Mouse (Mus musculus) layer of hippocampus, postnatal 36 days (tissue): ENCODE measurements at regions not wholly inside any gene's neighbourhood (a gene's known extent, or its start where the extent isn't known, plus 50 kb on each side); places are given as distances from the start of the nearest gene placed in this dataset.

Experiments
- DNase-seq, 2 experiments: peaks; one replicate each; pipeline ENCODE4 v3.0.0; 2022

DNA sequence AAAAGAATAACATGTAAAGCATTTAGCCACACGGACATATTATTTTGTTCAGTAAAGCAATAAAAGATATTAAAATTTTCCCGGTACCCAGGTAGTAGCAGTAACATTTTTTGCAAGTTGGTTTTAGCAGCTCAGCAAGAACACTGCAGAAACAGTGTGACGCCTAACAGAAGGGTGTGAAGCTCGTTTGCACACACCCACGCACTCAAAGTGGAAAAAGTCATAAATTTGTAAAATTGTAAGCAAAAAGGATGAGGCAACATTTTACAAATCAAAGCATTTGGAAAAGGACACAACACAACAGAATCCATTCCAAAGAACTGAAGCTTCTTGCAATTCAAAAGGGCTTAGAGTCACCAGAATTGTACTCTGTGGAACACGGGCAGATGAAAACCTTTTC lies 1053.6 kb upstream of the Celf2 start:
- DNase-seq: peak; percentile 9 to 11

- DNase-seq: no peak
Observed at GRCm38 (mm10) chr2:8546116-8546515, 1036.8 kb upstream of the Celf2 start.

DNA sequence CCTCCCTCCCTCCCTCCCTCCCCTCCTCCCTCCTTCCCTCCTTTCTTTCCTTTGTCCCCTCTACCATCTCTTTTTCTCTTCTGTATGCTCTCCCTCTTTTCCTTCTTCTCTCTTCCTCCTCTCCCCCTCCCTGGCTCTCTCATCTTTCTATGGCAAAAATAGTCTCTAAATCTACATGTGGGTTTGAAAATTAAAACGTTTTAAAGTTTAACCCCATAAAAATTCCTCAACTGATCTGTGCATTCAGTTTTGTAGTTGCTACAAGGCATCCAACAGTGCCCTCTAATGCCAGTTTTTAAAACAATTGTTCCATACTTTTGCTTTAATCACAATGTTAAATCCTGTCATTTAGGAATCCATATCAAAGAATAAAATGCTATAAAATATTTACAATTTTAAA lies 1027.5 kb upstream of the Celf2 start:
- DNase-seq: no peak

DNA sequence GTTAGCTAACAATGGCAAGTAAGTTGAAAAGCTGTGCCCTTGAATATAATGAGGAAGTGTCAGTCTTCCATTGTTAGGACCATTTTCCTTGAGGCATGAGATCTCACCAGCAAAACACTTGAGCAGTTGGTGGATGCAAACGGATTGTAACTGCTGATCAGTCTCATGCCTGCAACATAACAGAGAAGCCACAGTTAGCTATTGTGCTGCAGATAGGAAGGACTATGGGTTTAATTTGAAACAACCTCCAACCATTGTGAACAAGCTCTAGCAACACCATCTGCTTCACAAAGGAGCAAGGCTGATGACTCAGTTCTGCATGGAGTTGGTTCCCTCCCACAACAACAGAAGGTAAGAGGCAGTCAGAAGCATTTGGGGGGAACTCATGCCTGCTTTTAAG lies 989.1 kb upstream of the Celf2 start:
- DNase-seq: peak; percentile 57 to 60

DNA sequence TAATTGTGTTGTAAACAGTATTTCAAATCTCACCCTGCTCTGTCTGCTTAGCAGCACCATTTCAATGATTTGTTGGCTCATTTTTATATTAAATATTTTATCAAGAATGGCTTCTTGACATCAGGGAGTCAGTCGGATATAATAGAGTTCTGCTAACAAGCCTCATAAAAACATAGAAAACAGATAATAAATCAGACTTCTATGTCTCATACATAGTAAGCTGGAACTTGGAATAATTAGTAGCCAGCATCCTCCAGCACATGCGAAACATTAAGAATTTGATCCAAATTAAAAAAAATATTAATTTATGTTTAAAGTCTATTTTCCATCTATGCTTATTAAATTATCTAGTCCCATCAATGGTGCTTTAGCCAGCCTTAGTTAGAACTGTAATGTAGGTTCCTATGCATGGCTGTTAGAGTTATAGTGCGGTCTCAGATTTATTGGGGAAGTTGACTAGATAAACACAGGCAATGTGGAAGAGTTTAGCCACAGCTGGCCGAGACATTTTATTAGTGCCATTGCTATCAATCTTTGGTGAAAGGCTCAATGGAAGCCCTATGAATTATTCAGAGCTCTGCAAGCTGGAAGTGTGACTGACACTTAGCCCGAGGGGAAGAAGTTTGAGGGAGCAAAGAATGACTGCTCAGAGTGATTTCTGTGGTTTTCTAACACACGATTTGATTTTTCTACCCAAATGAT lies 968.6 kb upstream of the Celf2 start:
- DNase-seq: no peak

DNA sequence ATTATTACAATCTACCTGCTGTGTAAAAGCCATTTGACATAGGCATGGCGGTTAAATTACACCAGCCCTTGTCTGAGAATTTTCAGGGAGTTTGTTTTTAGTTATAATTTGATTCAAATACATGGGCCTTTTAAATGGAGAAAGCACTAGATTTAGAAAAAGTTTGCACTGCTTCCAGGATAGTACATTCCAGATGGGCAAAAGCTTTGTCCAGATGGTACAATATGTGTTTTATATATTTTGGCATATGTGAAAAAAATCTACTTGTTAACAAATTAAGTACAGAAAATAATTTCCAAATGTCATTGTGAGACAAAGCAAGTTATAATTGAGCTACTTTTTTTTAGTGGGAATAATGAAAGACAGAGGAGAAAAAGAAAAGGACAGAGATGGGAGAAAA lies 961.2 kb upstream of the Celf2 start:
- no peak for DNase-seq

DNA sequence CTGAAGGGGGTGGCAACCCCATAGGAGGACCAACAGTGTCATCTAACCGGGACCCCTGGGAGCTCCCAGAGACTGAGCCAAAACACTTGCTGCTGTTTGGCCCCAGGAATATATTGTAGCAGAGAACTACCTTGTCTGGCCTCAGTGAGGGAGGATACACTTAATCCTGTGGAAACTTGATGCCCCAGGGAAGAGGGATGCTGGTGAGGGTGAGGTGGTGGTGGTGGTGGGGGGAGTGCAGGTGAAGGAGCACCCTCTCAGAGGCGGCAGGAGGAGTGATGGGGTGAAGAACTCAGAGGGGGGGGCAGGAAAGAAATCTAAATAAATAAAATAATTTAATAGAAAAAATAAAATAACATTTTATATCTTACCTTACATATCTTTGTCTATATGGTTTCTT lies 959.6 kb upstream of the Celf2 start:
- DNase-seq: no peak

DNA sequence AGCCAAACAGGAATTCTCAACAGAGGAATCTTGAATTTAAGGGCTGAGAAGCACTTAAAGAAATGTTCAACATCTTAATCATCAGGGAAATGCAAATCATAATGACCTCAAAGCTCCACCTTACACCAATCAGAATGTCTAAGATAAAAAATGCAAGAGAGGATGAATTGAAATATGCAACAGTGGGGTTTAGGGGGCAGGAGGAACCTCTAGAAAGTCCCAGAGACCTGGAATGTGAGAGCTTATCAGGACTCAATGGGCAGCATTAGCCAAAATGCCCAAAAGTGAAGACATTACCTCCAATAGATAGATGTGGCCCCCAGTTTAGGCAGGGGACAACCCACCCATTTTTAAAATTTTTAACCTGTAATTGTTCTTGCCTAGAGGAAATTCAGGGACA lies 959.0 kb upstream of the Celf2 start:
- no peak for DNase-seq

DNA sequence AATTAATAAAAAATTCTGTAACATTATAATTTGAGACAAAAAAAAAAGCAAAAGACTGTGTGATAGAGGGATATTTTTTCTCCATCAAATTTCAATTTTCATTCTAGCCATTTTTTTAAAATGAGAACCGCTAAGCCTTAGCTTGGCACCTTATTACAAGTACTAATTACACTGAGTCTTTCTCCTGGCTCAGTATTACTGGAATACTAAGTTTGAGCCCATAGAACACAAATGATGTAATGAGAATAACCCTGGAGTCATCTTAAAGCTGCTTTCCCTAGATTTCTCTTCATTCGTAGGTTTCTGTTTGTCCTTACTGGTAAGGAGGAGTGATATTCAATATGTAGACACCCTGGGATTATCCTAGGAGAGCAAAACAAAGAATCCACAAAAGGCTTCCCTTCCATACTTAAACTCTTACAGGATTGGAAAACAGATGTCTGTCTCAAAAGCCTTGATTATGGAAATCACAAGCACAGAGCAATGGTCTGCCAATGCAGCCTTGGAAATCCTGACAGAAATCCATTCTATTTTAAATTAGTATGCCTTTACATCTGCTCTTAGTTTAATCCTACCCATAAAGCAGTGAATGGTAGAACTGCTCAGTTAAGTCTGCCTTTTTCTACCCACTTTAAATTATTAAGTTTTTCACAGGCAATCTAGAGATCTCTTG lies 958.3 kb upstream of the Celf2 start:
- no peak for DNase-seq

DNA sequence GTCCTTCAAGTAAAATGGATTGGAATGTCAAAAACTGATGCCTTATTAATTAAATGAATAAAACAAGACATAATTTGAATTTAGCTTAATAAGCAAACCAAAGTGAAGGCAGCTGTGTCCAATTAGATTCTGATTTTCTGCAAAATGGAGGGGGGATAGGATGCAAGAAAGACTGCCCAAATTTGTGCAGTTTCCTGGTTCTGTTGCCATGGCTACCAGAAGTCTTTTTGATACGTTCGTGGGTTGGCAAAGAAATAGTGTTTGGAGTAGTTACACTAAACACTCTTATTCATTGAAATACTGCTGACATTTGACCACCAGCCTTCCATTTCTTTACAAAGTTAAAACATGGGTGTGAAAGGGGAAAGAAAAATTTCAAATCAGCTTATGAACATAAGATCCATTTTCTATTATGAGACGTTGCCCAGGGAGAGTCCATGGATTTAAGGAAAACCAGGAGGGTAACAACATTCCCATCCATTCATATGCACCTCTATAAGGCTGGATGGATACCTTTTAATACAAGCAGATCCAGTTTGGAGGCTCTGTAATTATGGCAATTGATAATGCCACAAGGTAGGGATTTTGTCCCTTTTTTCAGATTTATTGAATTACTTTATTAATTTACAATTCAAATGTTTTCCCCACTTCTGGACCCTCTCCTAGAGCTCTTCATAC lies 943.3 kb upstream of the Celf2 start:
- no peak for DNase-seq

GRCm38 (mm10) chr2:8441230-8441629 lies 931.9 kb upstream of the Celf2 start:
- DNase-seq: no peak

DNA sequence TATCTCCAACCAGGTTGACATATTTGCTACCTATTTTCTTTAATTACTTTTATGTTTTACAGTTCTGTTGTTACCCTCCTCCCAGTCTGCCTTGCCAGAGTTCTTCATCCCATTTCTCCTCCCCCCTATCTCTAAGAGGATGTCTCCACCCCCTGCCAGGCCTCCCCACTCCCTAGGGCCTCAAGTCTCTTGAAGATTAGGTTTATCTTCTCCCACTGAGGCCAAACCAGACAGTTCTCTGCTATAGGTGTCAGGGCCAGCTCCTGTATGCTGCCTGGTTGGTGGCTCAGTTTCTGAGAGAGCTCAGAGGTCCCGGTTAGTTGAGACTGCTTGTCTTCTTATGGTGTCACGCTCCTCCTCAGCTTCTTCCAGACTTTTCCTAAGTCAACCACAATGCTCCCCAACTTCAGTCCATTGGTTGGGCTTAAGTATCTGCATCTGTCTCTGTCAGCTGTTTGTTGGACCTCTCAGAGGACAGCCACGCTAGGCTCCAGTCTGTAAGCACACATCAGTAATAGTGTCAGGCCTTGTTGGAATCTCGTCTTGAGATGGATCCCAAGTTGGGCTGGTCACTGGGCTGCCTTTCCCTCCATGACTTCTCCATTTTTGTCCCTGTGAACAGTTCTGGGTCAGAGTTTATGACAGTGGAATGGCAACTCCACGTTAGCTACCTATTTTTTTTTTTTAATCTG lies 920.4 kb upstream of the Celf2 start:
- no peak for DNase-seq

DNA sequence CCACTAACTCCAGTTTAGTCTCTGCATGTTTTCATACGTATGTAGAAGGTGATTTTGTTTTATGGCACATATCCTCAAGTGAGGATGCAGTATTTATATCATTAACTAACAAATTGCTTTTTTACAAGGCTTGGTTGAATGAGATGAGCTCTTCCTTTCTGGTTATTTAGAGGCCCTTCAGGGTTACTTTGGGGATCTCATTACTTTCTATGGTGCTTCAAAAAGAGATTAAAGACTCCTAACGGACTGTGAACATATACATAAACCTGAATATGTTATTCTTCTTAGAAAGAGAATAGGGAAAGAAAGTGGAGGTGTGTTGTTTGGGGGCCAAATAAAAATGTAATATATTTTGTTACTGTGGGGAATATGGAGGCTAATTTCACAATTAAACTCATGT lies 918.8 kb upstream of the Celf2 start:
- no peak for DNase-seq

DNA sequence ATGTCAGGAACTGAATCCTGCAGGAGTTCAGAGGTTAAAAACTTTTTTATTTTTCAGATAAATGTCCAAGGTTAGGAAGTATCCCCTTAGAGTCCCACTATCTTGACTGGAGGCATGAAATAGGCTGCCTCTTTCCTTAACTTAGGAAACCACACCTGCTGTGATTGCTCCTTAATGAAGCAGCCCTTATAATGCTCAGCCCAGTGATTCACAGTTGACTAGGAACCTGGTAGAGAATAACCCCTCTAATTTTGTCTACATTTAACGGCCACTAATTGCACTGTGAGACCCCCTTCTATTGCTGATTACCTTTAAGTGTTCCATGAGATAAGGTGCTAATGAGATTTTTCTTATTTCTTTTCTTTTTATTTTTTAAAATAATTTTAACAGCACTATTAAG lies 918.4 kb upstream of the Celf2 start:
- DNase-seq: no peak

- no peak for DNase-seq
Observed at GRCm38 (mm10) chr2:8415917-8416316, 906.6 kb upstream of the Celf2 start.

- no peak for DNase-seq
Observed at GRCm38 (mm10) chr2:8394128-8394527, 884.8 kb upstream of the Celf2 start.

DNA sequence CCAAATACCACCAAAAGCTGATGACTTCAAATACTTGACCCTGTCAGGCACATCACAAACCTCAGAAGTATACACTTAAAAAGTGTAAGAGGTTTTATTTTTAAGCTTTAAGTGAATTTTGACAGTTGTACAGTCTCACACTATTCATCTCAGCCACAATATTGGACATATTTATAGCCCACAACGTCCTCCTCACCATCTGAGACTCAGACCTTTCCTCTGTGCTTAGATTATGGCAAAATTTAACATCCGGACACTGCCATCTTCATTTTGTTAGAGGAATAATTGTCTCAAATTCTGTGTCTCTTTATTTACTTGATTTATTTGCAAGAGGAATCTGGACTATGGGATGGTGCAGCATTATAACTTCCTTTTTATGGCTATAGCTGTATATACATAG lies 880.2 kb upstream of the Celf2 start:
- DNase-seq: no peak

DNA sequence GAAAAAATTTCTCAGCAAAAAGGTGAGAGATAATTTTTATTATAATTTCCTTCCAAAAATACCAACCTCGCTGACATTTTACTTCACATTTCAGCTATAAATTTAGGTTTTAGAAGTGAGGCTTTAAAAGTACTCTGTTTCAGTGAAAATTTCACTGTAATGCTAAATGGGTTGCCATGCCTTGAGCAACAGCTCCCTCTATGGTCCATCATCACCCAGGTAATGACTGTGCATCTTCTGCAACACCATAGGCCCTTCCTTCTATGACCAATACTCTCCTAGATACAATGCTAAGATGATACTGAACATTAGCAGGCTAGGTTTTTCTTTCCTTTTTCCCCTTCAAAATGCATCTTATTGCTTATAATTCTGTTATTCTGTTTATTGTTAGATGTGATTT lies 870.9 kb upstream of the Celf2 start:
- peak; percentile 31 to 50 for DNase-seq

DNA sequence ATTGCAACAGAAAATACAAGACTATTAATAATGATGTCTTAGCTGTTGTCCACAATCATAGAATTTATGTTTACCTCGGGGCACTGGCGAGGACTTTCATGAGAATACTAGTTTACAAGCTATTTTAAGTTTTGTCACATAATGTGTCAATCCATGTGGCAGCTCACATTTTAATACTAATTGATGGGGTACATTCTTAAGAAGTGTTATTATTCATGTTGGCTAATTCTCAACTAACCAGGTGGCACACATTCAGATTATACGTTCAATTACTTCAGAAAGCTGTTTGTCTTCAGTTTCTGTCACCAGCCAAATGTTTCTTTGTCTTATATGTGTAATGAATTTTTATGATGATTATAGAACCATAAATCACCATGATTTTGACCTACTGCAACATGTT lies 870.2 kb upstream of the Celf2 start:
- DNase-seq: no peak

DNA sequence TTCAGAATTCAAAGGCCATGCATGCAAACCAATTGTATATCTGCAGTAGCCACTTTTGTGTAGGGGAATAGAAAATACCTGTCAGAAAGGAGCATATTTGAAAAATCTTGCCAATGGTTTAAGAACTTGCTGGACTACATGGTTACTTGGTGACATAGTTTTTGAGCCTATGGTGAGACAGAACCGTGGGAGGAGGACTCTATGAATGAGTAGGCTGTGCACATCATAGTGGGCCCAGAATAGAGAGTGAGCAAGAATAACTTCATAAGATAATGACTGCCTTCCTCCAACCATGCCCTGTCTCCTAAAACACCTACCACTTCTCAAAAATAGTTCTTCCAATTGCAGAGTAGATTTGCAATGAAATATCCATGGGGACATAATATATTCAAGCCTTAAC lies 838.5 kb upstream of the Celf2 start:
- DNase-seq: no peak

GRCm38 (mm10) chr2:8344748-8345147 lies 835.4 kb upstream of the Celf2 start:
- peak; percentile 56 to 66 for DNase-seq

GRCm38 (mm10) chr2:8338271-8338670 lies 828.9 kb upstream of the Celf2 start:
- DNase-seq: peak in 1 of 2 experiments; percentile 8

- no peak for DNase-seq
Observed at GRCm38 (mm10) chr2:8296001-8296400, 786.6 kb upstream of the Celf2 start.
